Mouse (Mus musculus) lung, embryonic 14.5 days (tissue): ENCODE data around the gene Sh3bgrl3. TPM values are rescaled to one million over a fixed set of nuclear protein-coding genes. Genes with fewer than 3 reads are reported as not detected.
A peak's percentile ranks its signal among the peaks of the same experiment; 100 is the strongest.

ENCODE experiments used
- ATAC-seq: fragments of 200-750 bp; cut with Nextera tagmentation; 2 replicates; pipeline ENCODE4 v1.8.0; 2017; ENCODE audit warnings: mild to moderate bottlenecking, moderate TSS enrichment, moderate library complexity; ENCODE audit not compliant: insufficient read depth
- DNase-seq: peaks from one replicate; pipeline ENCODE4 v3.0.0-alpha.2; 2015
- H3K27ac ChIP-seq: fragments of 300-500 bp; sonication (generic); 2 replicates; pipeline ENCODE4 v1.5.1; 2014; ENCODE audit warnings: low read depth, mild to moderate bottlenecking, moderate library complexity
- H3K27me3 ChIP-seq: fragments of 300-500 bp; sonication (generic); 2 replicates; pipeline ENCODE4 v1.6.1; 2014; ENCODE audit warnings: low read length, control low read depth; ENCODE audit not compliant: insufficient read depth
- H3K36me3 ChIP-seq: fragments of 300-500 bp; sonication (generic); 2 replicates; pipeline ENCODE4 v1.6.1; 2014; ENCODE audit warnings: control low read depth; ENCODE audit not compliant: insufficient read depth
- H3K4me1 ChIP-seq: fragments of 300-500 bp; sonication (generic); 2 replicates; pipeline ENCODE4 v1.6.1; 2014; ENCODE audit warnings: antibody characterized with exemption, control low read depth; ENCODE audit not compliant: insufficient read depth
- H3K4me2 ChIP-seq: fragments of 300-500 bp; sonication (generic); 2 replicates; pipeline ENCODE4 v1.6.1; 2014; ENCODE audit warnings: mild to moderate bottlenecking
- H3K4me3 ChIP-seq: fragments of 300-500 bp; sonication (generic); 2 replicates; pipeline ENCODE4 v1.5.1; 2014; ENCODE audit warnings: low read depth, low read length
- H3K9ac ChIP-seq: fragments of 300-500 bp; sonication (generic); 2 replicates; pipeline ENCODE4 v1.6.1; 2014
- H3K9me3 ChIP-seq: fragments of 300-500 bp; sonication (generic); 2 replicates; pipeline ENCODE4 v1.6.1; 2016; ENCODE audit warnings: low read depth, low read length, control low read depth
- CTCF ChIP-seq: IDR thresholded peaks from 2 replicates; pipeline ENCODE4 v1.5.1; 2016; ENCODE audit warnings: antibody characterized with exemption, low read depth
- WGBS: fragments of 180-500 bp; shearing (Covaris S2); extraction: QIAGEN DNeasy Blood & Tissue Kit; methylation state at CpG from one replicate; pipeline ENCODE4 v1.1.7; 2014; 5-methylcytosine and 5-hydroxymethylcytosine counted together
- polyA plus RNA-seq: library from polyadenylated mRNA; unstranded; fragments of >200 nt; fragmentation: Nextera tagmentation; extraction: Ambion mirVana; gene quantifications from 2 replicates; pipeline ENCODE4 v1.2.1, GENCODE M21; 2014

Gene Sh3bgrl3
- polyA plus RNA-seq, 1 experiment from 2014 or later = 400 TPM

DNA sequence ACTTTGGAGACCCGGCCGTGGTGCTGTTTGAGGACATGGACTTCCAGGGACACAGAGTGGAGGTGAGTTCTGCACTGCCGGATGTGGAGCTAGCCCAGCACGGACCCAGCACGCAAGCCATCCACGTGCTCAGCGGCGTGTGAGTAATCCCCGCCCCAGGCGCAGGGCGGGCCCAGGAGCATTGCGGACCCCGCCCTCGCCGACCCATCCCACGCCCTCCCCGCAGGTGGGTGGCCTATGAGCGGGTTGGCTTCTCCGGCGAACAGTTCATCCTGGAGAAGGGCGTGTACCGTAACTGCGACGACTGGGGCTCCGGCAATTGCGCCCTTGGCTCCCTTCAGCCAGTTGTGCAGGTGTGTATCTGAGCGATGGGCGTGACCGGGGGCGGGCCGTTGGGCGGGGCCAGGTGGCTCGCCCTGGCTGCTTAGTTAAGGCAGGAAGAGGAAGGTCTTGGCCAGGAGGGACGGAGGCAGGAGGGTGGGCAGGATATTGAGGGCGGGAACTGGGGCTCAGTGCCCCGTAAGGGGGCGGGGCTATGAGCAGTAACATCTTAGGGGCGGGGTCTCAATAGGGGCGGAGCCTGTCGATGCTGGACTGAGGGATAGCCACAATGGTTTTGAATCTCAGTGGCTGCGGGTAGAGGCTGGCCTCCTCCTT lies 46.7 kb downstream of the Sh3bgrl3 start:
- H3K4me2 ChIP-seq = peak overlapping the region; percentile 75
- no peaks in the 10 kb centered on the region for H3K9me3 ChIP-seq
- no peak overlapping the region for H3K9ac ChIP-seq
- 0 out of 2 replicates have a peak, but pooled peaks cover 3% of the 10 kb centered on the region for H3K27me3 ChIP-seq
- TF ChIP-seq CTCF = no peak
- H3K27ac ChIP-seq = no peak overlapping the region
- 0% methylated on average over 41 of the region's 41 CpGs for WGBS
- DNase-seq (peak; percentile 86), ATAC-seq (peak; percentile 88)
- H3K36me3 ChIP-seq = no peaks in the 10 kb centered on the region
- peak overlapping the region; percentile 42 for H3K4me3 ChIP-seq
- no peaks in the 10 kb centered on the region for H3K4me1 ChIP-seq

DNA sequence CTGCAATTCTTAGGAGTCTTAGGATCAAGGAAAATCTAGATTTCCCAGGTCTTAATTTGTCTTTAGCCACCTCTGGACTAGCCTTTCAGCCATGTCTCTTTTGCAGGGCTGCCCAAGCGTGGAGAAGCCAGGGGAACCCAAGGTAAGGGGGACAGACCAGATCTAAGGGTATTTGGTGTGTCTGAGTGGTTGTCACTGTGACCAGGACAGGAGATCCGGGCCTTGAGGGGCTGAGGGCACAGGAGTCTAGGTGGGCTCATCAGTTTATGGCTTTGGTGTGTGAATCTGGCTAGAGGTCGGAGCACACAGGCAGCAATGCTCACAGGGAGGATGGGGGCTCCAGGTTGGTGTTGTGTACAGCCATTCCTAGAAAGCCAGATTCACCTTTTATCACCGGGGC lies 47.9 kb downstream of the Sh3bgrl3 start:
- WGBS = 78% methylated on average over 4 of the region's 4 CpGs
- TF ChIP-seq CTCF = no peak

DNA sequence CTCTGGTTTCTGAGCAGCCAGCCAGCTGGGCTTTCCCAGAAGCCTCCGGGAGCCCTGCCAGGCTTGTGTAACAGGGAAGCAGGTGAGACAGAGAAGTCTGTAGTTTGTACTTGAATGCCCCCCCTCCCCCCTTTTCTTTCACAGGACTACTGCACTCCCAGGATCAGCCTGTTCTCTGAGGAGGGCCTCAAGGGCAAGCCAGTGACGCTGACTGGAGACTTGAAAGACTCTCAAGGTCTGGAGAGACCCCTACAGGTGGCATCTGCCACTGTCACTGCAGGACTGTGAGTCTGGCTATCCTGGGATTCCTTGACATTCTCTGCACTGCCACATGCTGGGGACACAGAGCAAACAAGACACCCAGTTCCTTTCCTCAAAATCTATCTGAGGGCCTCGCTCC lies 49.9 kb downstream of the Sh3bgrl3 start:
- H3K4me3 ChIP-seq = no peak overlapping the region
- peak; percentile 74 for ATAC-seq
- H3K4me1 ChIP-seq = no peaks in the 10 kb centered on the region
- no peak overlapping the region for H3K9ac ChIP-seq
- peak; percentile 87 for DNase-seq
- H3K27me3 ChIP-seq = 0 out of 2 replicates have a peak, but pooled peaks cover 3% of the 10 kb centered on the region
- no peak overlapping the region for H3K4me2 ChIP-seq
- TF ChIP-seq CTCF = peak; percentile 78
- H3K9me3 ChIP-seq = no peaks in the 10 kb centered on the region
- no peak overlapping the region for H3K27ac ChIP-seq
- H3K36me3 ChIP-seq = no peaks in the 10 kb centered on the region
- 18% methylated on average over 3 of the region's 3 CpGs for WGBS

More for the DNA sequence above, 47.9 kb downstream of the Sh3bgrl3 start:
- 0 out of 2 replicates have a peak, but pooled peaks cover 3% of the 10 kb centered on the region for H3K27me3 ChIP-seq
- DNase-seq (no peak), ATAC-seq (no peak)
- no peaks in the 10 kb centered on the region for H3K9me3 ChIP-seq
- no peak overlapping the region for H3K4me2 ChIP-seq
- no peaks in the 10 kb centered on the region for H3K4me1 ChIP-seq
- H3K27ac ChIP-seq = no peak overlapping the region
- H3K36me3 ChIP-seq = no peaks in the 10 kb centered on the region
- H3K4me3 ChIP-seq = no peak overlapping the region
- no peak overlapping the region for H3K9ac ChIP-seq

Other genes with a start within 250 kb of the Sh3bgrl3 start
- gene Rps6ka1, start 241.0 kb downstream of the Sh3bgrl3 start, polyA plus RNA-seq = 46.2 and 49.5 TPM in 2 replicates
- gene Hmgn2, start 160.1 kb downstream of the Sh3bgrl3 start, polyA plus RNA-seq = 3,363 and 3,461 TPM in 2 replicates
- 43.7 and 45.6 TPM in 2 replicates for gene Dhdds, start 127.9 kb downstream of the Sh3bgrl3 start, polyA plus RNA-seq
- not detected in 2 replicates for gene Lin28a, start 109.9 kb downstream of the Sh3bgrl3 start, polyA plus RNA-seq
- not detected in 2 replicates for gene Zfp683, start 75.0 kb downstream of the Sh3bgrl3 start, polyA plus RNA-seq
- 2.9 and 4.0 TPM in 2 replicates for gene Crybg2, start 68.0 kb downstream of the Sh3bgrl3 start, polyA plus RNA-seq
- 13.1 and 14.2 TPM in 2 replicates for gene Cd52, start 33.7 kb downstream of the Sh3bgrl3 start, polyA plus RNA-seq
- 6.8 and 7.8 TPM in 2 replicates for gene Ubxn11, start 26.2 kb downstream of the Sh3bgrl3 start, polyA plus RNA-seq
- gene Cep85, start 58.3 kb upstream of the Sh3bgrl3 start, polyA plus RNA-seq = 35.7 and 37.9 TPM in 2 replicates
- gene Gm7534, start 74.2 kb upstream of the Sh3bgrl3 start, polyA plus RNA-seq = not detected in 2 replicates
- gene Catsper4, start 98.6 kb upstream of the Sh3bgrl3 start, polyA plus RNA-seq = 0.12 TPM in 1 of 2 replicates, not detected in the other
- 6.2 TPM in 2 replicates for gene Cnksr1, start 109.6 kb upstream of the Sh3bgrl3 start, polyA plus RNA-seq
- 0.29 and 0.41 TPM in 2 replicates for gene E130218I03Rik, start 114.9 kb upstream of the Sh3bgrl3 start, polyA plus RNA-seq
- gene Zfp593, start 116.8 kb upstream of the Sh3bgrl3 start, polyA plus RNA-seq = 16.4 and 17.5 TPM in 2 replicates
- gene Gm30191, start 118.1 kb upstream of the Sh3bgrl3 start, polyA plus RNA-seq = not detected in 2 replicates
- gene Grrp1, start 125.3 kb upstream of the Sh3bgrl3 start, polyA plus RNA-seq = 10.2 and 11.6 TPM in 2 replicates
- 21.2 and 21.4 TPM in 2 replicates for gene Pdik1l, start 159.1 kb upstream of the Sh3bgrl3 start, polyA plus RNA-seq
- gene Trim63, start 186.3 kb upstream of the Sh3bgrl3 start, polyA plus RNA-seq = 0.28 TPM in 1 of 2 replicates, not detected in the other
- gene Slc30a2, start 214.4 kb upstream of the Sh3bgrl3 start, polyA plus RNA-seq = 0.05 TPM in 1 of 2 replicates, not detected in the other